Mouse (Mus musculus) lung, postnatal 10 days (tissue): ENCODE results near the gene Fzr1.

Experiments
- DNase-seq: peaks from one replicate; pipeline ENCODE4 v3.0.0; 2021

The Fzr1 gene

DNA sequence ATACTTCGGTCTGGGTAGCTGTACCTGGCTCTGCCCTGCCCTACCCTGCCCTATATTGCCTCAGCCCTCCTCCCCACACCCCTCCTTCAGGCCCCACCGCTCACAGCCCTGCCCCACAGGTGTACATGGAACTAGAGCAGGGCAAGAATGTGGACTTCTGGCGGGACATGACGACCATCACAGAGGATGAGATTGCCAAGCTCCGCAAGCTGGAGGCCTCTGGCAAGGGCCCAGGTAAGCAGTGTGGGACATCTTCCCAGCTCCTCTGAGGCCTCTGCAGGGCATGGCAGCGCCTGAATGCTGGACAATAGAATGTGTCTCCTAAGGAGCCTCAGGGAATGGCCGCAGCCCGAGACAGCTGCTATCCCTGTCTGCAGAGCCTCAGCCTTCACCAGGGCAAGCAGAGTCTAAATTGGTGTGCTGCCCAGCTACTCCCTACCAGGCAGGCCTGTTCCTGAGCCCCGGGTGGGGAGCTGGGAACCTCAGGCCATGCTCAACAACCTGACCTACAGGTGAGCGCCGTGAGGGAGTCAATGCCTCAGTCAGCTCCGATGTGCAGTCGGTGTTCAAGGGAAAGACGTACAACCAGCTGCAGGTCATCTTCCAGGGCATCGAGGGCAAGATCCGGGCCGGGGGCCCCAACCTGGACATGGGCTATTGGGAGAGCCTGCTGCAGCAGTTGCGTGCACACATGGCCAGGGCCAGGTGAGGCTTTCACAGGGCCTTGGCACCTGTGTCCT, 54.4 kb downstream of the Fzr1 start:
- no peak for DNase-seq

DNA sequence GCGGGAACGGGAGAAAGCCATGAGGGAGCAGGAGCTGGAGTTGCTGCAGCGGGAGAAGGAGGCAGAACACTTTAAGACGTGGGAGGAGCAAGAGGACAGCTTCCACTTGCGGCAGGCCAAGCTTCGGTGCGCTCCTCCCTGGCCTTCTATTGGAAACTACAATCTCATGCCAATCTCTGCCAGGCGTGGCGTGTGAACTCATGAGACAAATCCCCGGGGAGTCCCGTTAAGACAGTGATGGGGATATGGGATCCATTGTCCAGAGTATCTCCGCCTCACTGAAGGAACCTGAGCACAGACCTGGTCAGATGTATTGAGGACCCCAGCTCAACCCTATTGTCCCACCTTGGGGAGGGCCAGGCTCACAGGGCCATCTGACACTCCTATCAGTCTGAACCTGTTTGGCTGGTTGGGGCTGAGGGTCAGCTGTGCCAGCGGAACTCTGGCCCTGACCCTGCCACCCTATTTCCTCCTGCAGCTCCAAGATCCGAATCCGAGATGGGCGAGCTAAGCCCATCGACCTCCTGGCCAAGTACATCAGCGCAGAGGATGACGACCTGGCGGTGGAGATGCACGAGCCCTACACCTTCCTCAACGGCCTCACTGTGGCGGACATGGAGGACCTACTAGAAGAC, 55.1 kb downstream of the Fzr1 start:
- DNase-seq: no peak

- no peak for DNase-seq
These were observed 55.9 kb downstream of the Fzr1 start for GRCm38 (mm10) chr10:81322444-81322843.

GRCm38 (mm10) chr10:81321436-81321835, 56.9 kb downstream of the Fzr1 start:
- no peak for DNase-seq

GRCm38 (mm10) chr10:81320550-81321347, 57.6 kb downstream of the Fzr1 start, which contains the start of gene Cactin:
Gene Cactin (plus strand): TSS chr10:81321103.
- peak; percentile 100 for DNase-seq

GRCm38 (mm10) chr10:81319741-81320549, 58.4 kb downstream of the Fzr1 start:
- DNase-seq: no peak

GRCm38 (mm10) chr10:81319330-81319699, 59.0 kb downstream of the Fzr1 start:
- peak; percentile 62 for DNase-seq

DNA sequence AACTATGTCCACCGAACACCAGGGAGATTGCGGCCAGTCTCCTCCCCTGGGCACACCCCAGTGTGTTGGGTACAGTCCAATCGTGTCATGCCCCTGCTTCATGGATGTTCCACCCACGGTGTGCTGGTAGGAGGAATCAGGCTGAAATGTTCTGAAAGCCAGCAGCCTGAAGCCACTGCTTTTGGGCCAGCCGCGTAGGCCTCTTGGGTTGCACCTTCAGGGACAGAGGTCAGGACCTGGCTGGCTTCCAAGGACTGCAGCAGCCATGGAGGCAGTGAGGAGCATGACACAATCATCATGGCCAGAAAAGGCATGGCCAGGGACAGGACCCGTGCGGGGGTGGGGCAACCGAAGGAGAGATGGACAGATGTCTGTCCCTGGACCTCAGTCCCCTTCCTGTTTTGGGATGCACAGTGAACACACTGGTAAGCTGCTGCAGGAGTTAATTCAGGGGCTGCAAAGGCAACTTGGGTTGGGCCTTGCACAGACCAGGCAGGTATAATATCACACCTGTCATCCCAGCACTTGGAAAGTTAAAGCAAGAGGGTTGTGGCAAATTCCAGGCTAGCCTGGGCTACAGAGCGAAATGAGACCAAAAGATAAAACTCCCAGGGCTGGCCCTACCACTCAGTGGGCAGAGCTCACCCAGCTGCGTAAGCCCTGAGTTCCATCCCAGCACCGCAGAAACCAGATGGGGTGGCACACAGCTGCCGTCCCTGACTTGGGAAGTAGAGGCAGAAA, 59.6 kb downstream of the Fzr1 start:
- peak; percentile 62 for DNase-seq

DNA sequence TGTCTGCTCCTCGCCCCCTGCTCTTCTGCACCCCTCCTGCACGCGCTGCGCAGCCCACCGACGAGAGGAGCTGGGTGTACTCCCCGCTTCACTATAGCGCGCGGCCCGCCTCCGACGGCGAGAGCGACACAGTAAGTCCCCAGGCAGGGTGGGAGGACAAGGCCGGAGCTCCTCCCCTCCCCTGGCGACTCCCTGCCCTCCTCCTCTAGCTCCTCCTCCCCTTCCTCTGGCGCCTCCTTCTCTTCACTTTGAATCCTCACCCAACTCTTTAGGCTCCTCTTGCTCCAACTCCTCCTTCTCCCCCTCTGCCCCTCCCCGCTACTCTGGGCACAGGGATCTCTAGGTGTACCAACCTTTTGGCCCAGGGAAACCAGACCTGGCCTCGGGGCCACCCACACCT, 61.0 kb downstream of the Fzr1 start:
- peak; percentile 90 for DNase-seq

- DNase-seq: peak; percentile 64
These were observed 61.8 kb downstream of the Fzr1 start for GRCm38 (mm10) chr10:81316338-81317060.
